Mouse (Mus musculus) liver, embryonic 13.5 days (tissue): Measurements from ENCODE around the gene Sorcs2. TPM values are rescaled to one million over a fixed set of nuclear protein-coding genes. Genes with fewer than 3 reads are reported as not detected.

Experiments used
- ATAC-seq: fragments of 200-750 bp; cut with Nextera tagmentation; 2 replicates; pipeline ENCODE4 v1.8.0; 2017; ENCODE audit warnings: low read depth, mild to moderate bottlenecking, moderate number of reproducible peaks, moderate library complexity
- DNase-seq: peaks from one replicate; pipeline ENCODE4 v3.0.0; 2022
- H3K27ac ChIP-seq: fragments of 300-500 bp; sonication (generic); 2 replicates; pipeline ENCODE4 v1.5.1; 2015; ENCODE audit warnings: moderate library complexity, mild to moderate bottlenecking, inconsistent platforms
- H3K27me3 ChIP-seq: fragments of 300-500 bp; sonication (generic); 2 replicates; pipeline ENCODE4 v1.6.1; 2015; ENCODE audit warnings: mild to moderate bottlenecking, inconsistent platforms
- H3K36me3 ChIP-seq: fragments of 300-500 bp; sonication (generic); 2 replicates; pipeline ENCODE4 v1.6.1; 2015; ENCODE audit warnings: mild to moderate bottlenecking, inconsistent platforms
- H3K4me1 ChIP-seq: fragments of 300-500 bp; sonication (generic); replicated peaks from 2 replicates; pipeline ENCODE4 v1.6.1; 2015; ENCODE audit warnings: inconsistent platforms
- H3K4me2 ChIP-seq: fragments of 300-500 bp; sonication (generic); 2 replicates; pipeline ENCODE4 v1.6.1; 2015; ENCODE audit warnings: inconsistent platforms, mild to moderate bottlenecking, moderate library complexity
- H3K4me3 ChIP-seq: fragments of 300-500 bp; sonication (generic); replicated peaks from 2 replicates; pipeline ENCODE4 v1.5.1; 2015; ENCODE audit warnings: mild to moderate bottlenecking, inconsistent platforms
- H3K9ac ChIP-seq: fragments of 300-500 bp; sonication (generic); 2 replicates; pipeline ENCODE4 v1.6.1; 2015; ENCODE audit warnings: mild to moderate bottlenecking, inconsistent platforms
- H3K9me3 ChIP-seq: fragments of 300-500 bp; sonication (generic); replicated peaks from 2 replicates; pipeline ENCODE4 v1.6.1; 2016; ENCODE audit warnings: inconsistent platforms
- WGBS: fragments of 180-500 bp; shearing (Covaris S2); methylation state at CpG from one replicate; pipeline ENCODE4 v1.1.7; 2015; ENCODE audit not compliant: insufficient replicate concordance; 5-methylcytosine and 5-hydroxymethylcytosine counted together
- polyA plus RNA-seq: library from polyadenylated mRNA; unstranded; fragments of >200 nt; fragmentation: Nextera tagmentation; extraction: Ambion mirVana; gene quantifications from 2 replicates; pipeline ENCODE4 v1.2.1, GENCODE M21; 2015

The Sorcs2 gene
- polyA plus RNA-seq, 1 experiment from 2014 or later: 0.47 TPM

GRCm38 (mm10) chr5:36191285-36191684, 206.7 kb downstream of the Sorcs2 start:
- no peak for DNase-seq
- Histone ChIP-seq H3K36me3 (no peaks in the 10 kb centered on the region), H3K4me3 (no peak overlapping the region), H3K9ac (no peak overlapping the region), H3K4me2 (no peak overlapping the region), H3K4me1 (no peaks in the 10 kb centered on the region), H3K27ac (no peak overlapping the region), H3K27me3 (no peaks in the 10 kb centered on the region), H3K9me3 (no peaks in the 10 kb centered on the region)
- 51% methylated on average over 4 of the region's 4 CpGs for WGBS
- ATAC-seq: no peak

GRCm38 (mm10) chr5:36188310-36188709, 209.6 kb downstream of the Sorcs2 start:
- no peaks in the 10 kb centered on the region for H3K4me1 ChIP-seq
- H3K9ac ChIP-seq: no peak overlapping the region
- no peak overlapping the region for H3K4me3 ChIP-seq
- H3K4me2 ChIP-seq: no peak overlapping the region
- 58% methylated on average over 4 of the region's 4 CpGs for WGBS
- H3K27me3 ChIP-seq: no peaks in the 10 kb centered on the region
- DNase-seq (no peak), ATAC-seq (no peak)
- H3K27ac ChIP-seq: no peak overlapping the region
- no peaks in the 10 kb centered on the region for H3K9me3 ChIP-seq
- H3K36me3 ChIP-seq: no peaks in the 10 kb centered on the region

- Histone ChIP-seq H3K9ac (no peak overlapping the region), H3K4me3 (no peak overlapping the region), H3K9me3 (no peaks in the 10 kb centered on the region), H3K27me3 (no peaks in the 10 kb centered on the region), H3K36me3 (no peaks in the 10 kb centered on the region), H3K4me1 (no peaks in the 10 kb centered on the region), H3K27ac (no peak overlapping the region), H3K4me2 (no peak overlapping the region)
- DNase-seq (no peak), ATAC-seq (no peak)
- WGBS: 46% methylated on average over 8 of the region's 8 CpGs
Observed at GRCm38 (mm10) chr5:36186294-36187053, 211.5 kb downstream of the Sorcs2 start.

GRCm38 (mm10) chr5:36182326-36182725, 215.6 kb downstream of the Sorcs2 start:
- ATAC-seq: no peak
- 69% methylated on average over 7 of the region's 7 CpGs for WGBS
- H3K4me1 ChIP-seq: no peaks in the 10 kb centered on the region

GRCm38 (mm10) chr5:36179708-36180107, 218.2 kb downstream of the Sorcs2 start:
- Histone ChIP-seq H3K9ac (no peak overlapping the region), H3K27me3 (no peaks in the 10 kb centered on the region), H3K4me1 (no peaks in the 10 kb centered on the region), H3K9me3 (no peaks in the 10 kb centered on the region), H3K27ac (no peak overlapping the region), H3K4me3 (no peak overlapping the region), H3K4me2 (no peak overlapping the region), H3K36me3 (no peaks in the 10 kb centered on the region)
- DNase-seq (no peak), ATAC-seq (no peak)
- 69% methylated on average over 5 of the region's 5 CpGs for WGBS

More at GRCm38 (mm10) chr5:36182326-36182725, 215.6 kb downstream of the Sorcs2 start:
- Histone ChIP-seq H3K9ac (no peak overlapping the region), H3K4me2 (no peak overlapping the region), H3K27me3 (no peaks in the 10 kb centered on the region), H3K27ac (no peak overlapping the region), H3K4me3 (no peak overlapping the region), H3K36me3 (no peaks in the 10 kb centered on the region), H3K9me3 (no peaks in the 10 kb centered on the region)
- DNase-seq: no peak

GRCm38 (mm10) chr5:36178785-36179184, 219.2 kb downstream of the Sorcs2 start:
- DNase-seq: no peak
- Histone ChIP-seq H3K27ac (no peak overlapping the region), H3K4me2 (no peak overlapping the region), H3K4me1 (no peaks in the 10 kb centered on the region), H3K27me3 (no peaks in the 10 kb centered on the region), H3K9ac (no peak overlapping the region), H3K9me3 (no peaks in the 10 kb centered on the region), H3K4me3 (no peak overlapping the region), H3K36me3 (no peaks in the 10 kb centered on the region)
- no peak for ATAC-seq
- WGBS: 57% methylated on average over 3 of the region's 3 CpGs

GRCm38 (mm10) chr5:36178215-36178614, 219.7 kb downstream of the Sorcs2 start:
- no peak for ATAC-seq
- 41% methylated on average over 7 of the region's 7 CpGs for WGBS
- Histone ChIP-seq H3K36me3 (no peaks in the 10 kb centered on the region), H3K27ac (no peak overlapping the region), H3K4me2 (no peak overlapping the region), H3K4me3 (no peak overlapping the region), H3K9me3 (no peaks in the 10 kb centered on the region), H3K4me1 (no peaks in the 10 kb centered on the region), H3K27me3 (no peaks in the 10 kb centered on the region), H3K9ac (no peak overlapping the region)
- DNase-seq: no peak

GRCm38 (mm10) chr5:36176873-36177272, 221.1 kb downstream of the Sorcs2 start:
- no peak overlapping the region for H3K9ac ChIP-seq
- H3K27ac ChIP-seq: no peak overlapping the region
- H3K9me3 ChIP-seq: no peaks in the 10 kb centered on the region
- H3K36me3 ChIP-seq: no peaks in the 10 kb centered on the region
- ATAC-seq (no peak), DNase-seq (no peak)
- no peak overlapping the region for H3K4me2 ChIP-seq
- H3K4me1 ChIP-seq: no peaks in the 10 kb centered on the region
- no peaks in the 10 kb centered on the region for H3K27me3 ChIP-seq
- H3K4me3 ChIP-seq: no peak overlapping the region
- WGBS: 63% methylated on average over 4 of the region's 4 CpGs

GRCm38 (mm10) chr5:36176409-36176808, 221.5 kb downstream of the Sorcs2 start:
- Histone ChIP-seq H3K4me1 (no peaks in the 10 kb centered on the region), H3K27ac (no peak overlapping the region), H3K36me3 (no peaks in the 10 kb centered on the region), H3K4me3 (no peak overlapping the region), H3K4me2 (no peak overlapping the region), H3K9ac (no peak overlapping the region), H3K9me3 (no peaks in the 10 kb centered on the region), H3K27me3 (no peaks in the 10 kb centered on the region)
- WGBS: 62% methylated on average over 11 of the region's 11 CpGs
- DNase-seq (no peak), ATAC-seq (no peak)

- H3K27me3 ChIP-seq: no peaks in the 10 kb centered on the region
- DNase-seq (no peak), ATAC-seq (no peak)
- H3K4me1 ChIP-seq: no peaks in the 10 kb centered on the region
- no peak overlapping the region for H3K27ac ChIP-seq
- H3K9ac ChIP-seq: no peak overlapping the region
- H3K4me3 ChIP-seq: no peak overlapping the region
- WGBS: 65% methylated on average over 9 of the region's 9 CpGs
- no peak overlapping the region for H3K4me2 ChIP-seq
- no peaks in the 10 kb centered on the region for H3K36me3 ChIP-seq
- no peaks in the 10 kb centered on the region for H3K9me3 ChIP-seq
Observed at GRCm38 (mm10) chr5:36174569-36175115, 223.3 kb downstream of the Sorcs2 start.

- DNase-seq (no peak), ATAC-seq (no peak)
- H3K27me3 ChIP-seq: no peaks in the 10 kb centered on the region
- no peaks in the 10 kb centered on the region for H3K4me1 ChIP-seq
- H3K9ac ChIP-seq: no peak overlapping the region
- no peak overlapping the region for H3K4me3 ChIP-seq
- no peaks in the 10 kb centered on the region for H3K36me3 ChIP-seq
- H3K4me2 ChIP-seq: no peak overlapping the region
- 67% methylated on average over 14 of the region's 14 CpGs for WGBS
- no peak overlapping the region for H3K27ac ChIP-seq
- no peaks in the 10 kb centered on the region for H3K9me3 ChIP-seq
Observed at GRCm38 (mm10) chr5:36168963-36169650, 228.8 kb downstream of the Sorcs2 start.
